ENCODE assay signal across 25 mouse cellular contexts in genomic region chr10:121860924-121861323, GRCm38 (mm10).
DNase-seq lines count a peak whose midpoint lies in the region; ATAC-seq and TF ChIP-seq lines count a peak whose summit lies in the region.
"Had no signal": no experiment of that assay in that cellular context is flagged by ENCODE, and none has a peak within 500 bp of the region (broad histone marks: within the 10 kb centered on the region; RNA-seq: fewer than 3 reads in every experiment).

No protein-coding gene starts in this region.

- H3K27ac ChIP-seq in hindbrain, embryonic 10.5 days: peak overlapping the region; percentile 8; the same call in 1 of the 2 replicates
- H3K27ac ChIP-seq in hindbrain, postnatal 0 days: no peak overlapping the region
- H3K27ac ChIP-seq in midbrain, embryonic 12.5 days (replicated peaks): 0 out of 2 replicates have a peak overlapping the region, but pooled peaks have one; percentile 12
- no peak overlapping the region for H3K27ac ChIP-seq in midbrain, embryonic 11.5 days (ENCODE audit: low read depth, low read length)
- H3K27ac ChIP-seq in hindbrain, embryonic 16.5 days (ENCODE audit: low read depth, low read length): no peak overlapping the region
- H3K27ac ChIP-seq: heart, embryonic 13.5 days; liver, embryonic 14.5 days; lung, embryonic 15.5 days had no signal

- DNase-seq in hindbrain, embryonic 10.5 days (ENCODE audit: low spot score): no peak
- no peak for DNase-seq in hindbrain, postnatal 0 days (ENCODE audit: low spot score)
- no peak for DNase-seq in midbrain, embryonic 11.5 days (ENCODE audit: low spot score, missing footprints)
- peak; percentile 19 for DNase-seq in R1 (ENCODE audit: low read depth, low spot score)
- no peak for DNase-seq in urinary bladder, postnatal 36 days (ENCODE audit: low spot score in 2 of 2)
- DNase-seq: adrenal gland, adult 8-10 months; cerebellum, adult 2 months; cerebellum, postnatal 25 days; gastrocnemius, postnatal 10 days; heart, adult 18-20 months; kidney, adult 18-20 months; kidney, postnatal 14 days; lung, postnatal 4 days; right cerebral cortex, postnatal 14 days; spleen, adult 18-20 months had no signal

- peaks cover 27% of the 10 kb centered on the region for H3K4me1 ChIP-seq in hindbrain, embryonic 10.5 days (replicated peaks)
- H3K4me1 ChIP-seq in hindbrain, postnatal 0 days (ENCODE audit: insufficient read depth, low read length): 0 out of 2 replicates have a peak, but pooled peaks cover 5% of the 10 kb centered on the region
- H3K4me1 ChIP-seq in midbrain, embryonic 12.5 days: peaks cover 20% of the 10 kb centered on the region
- peaks cover 11% of the 10 kb centered on the region for H3K4me1 ChIP-seq in midbrain, embryonic 11.5 days (ENCODE audit: control insufficient read depth, insufficient read depth, low read length)
- H3K4me1 ChIP-seq in hindbrain, embryonic 16.5 days (ENCODE audit: control insufficient read depth, insufficient read depth, low read depth, low read length): peaks cover 18% of the 10 kb centered on the region

- ATAC-seq in hindbrain, postnatal 0 days: no peak
- no peak for ATAC-seq in midbrain, embryonic 12.5 days (ENCODE audit: low FRiP score, low read depth)
- no peak for ATAC-seq in midbrain, embryonic 11.5 days (ENCODE audit: low FRiP score)
- peak; percentile 37; the same call in 1 of the 2 replicates for ATAC-seq in hindbrain, embryonic 16.5 days
- ATAC-seq in granulocyte monocyte progenitor cell, adult 5-6 weeks (replicated peaks; ENCODE audit: poor library complexity, severe bottlenecking): no peak
- ATAC-seq: forebrain, embryonic 16.5 days; inflammation-experienced regulatory T-cells, adult 6 months had no signal

- 0 out of 2 replicates have a peak, but pooled peaks cover under 1% of the 10 kb centered on the region for H3K36me3 ChIP-seq in hindbrain, embryonic 10.5 days
- no peaks in the 10 kb centered on the region for H3K36me3 ChIP-seq in hindbrain, postnatal 0 days (ENCODE audit: insufficient read depth, low read length)
- H3K36me3 ChIP-seq in midbrain, embryonic 12.5 days: no peaks in the 10 kb centered on the region
- no peaks in the 10 kb centered on the region for H3K36me3 ChIP-seq in midbrain, embryonic 11.5 days (ENCODE audit: control insufficient read depth, insufficient read depth, low read length)
- no peaks in the 10 kb centered on the region for H3K36me3 ChIP-seq in hindbrain, embryonic 16.5 days (ENCODE audit: control insufficient read depth, insufficient read depth, low read length)
- H3K36me3 ChIP-seq: heart, embryonic 13.5 days; lung, embryonic 15.5 days had no signal

- no peak for TF ChIP-seq CTCF in hindbrain, postnatal 0 days (IDR thresholded peaks at IDR 0.05; ENCODE audit: low read depth)

- 66% methylated on average over 2 of the region's 2 CpGs for WGBS in hindbrain, embryonic 10.5 days
- 58% methylated on average over 2 of the region's 2 CpGs for WGBS in hindbrain, postnatal 0 days
- WGBS in midbrain, embryonic 12.5 days: 64% methylated on average over 2 of the region's 2 CpGs
- WGBS in midbrain, embryonic 11.5 days: 59% methylated on average over 2 of the region's 2 CpGs
- 52% methylated on average over 2 of the region's 2 CpGs for WGBS in hindbrain, embryonic 16.5 days

- H3K27me3 ChIP-seq in hindbrain, embryonic 10.5 days (ENCODE audit: insufficient read depth, poor library complexity, severe bottlenecking): no peaks in the 10 kb centered on the region
- no peaks in the 10 kb centered on the region for H3K27me3 ChIP-seq in hindbrain, postnatal 0 days (ENCODE audit: insufficient read depth, low read length)
- H3K27me3 ChIP-seq in midbrain, embryonic 12.5 days: no peaks in the 10 kb centered on the region
- no peaks in the 10 kb centered on the region for H3K27me3 ChIP-seq in midbrain, embryonic 11.5 days (ENCODE audit: control insufficient read depth, insufficient read depth, low read length)
- H3K27me3 ChIP-seq in hindbrain, embryonic 16.5 days (replicated peaks; ENCODE audit: control insufficient read depth, insufficient read depth, low read length): no peaks in the 10 kb centered on the region
- H3K27me3 ChIP-seq: heart, embryonic 13.5 days; lung, embryonic 15.5 days had no signal

- H3K9me3 ChIP-seq in hindbrain, embryonic 10.5 days: no peaks in the 10 kb centered on the region
- no peaks in the 10 kb centered on the region for H3K9me3 ChIP-seq in hindbrain, postnatal 0 days (ENCODE audit: low read length)
- no peaks in the 10 kb centered on the region for H3K9me3 ChIP-seq in midbrain, embryonic 12.5 days
- H3K9me3 ChIP-seq in midbrain, embryonic 11.5 days (ENCODE audit: control insufficient read depth, low read length): no peaks in the 10 kb centered on the region
- no peaks in the 10 kb centered on the region for H3K9me3 ChIP-seq in hindbrain, embryonic 16.5 days (ENCODE audit: control insufficient read depth, low read length)
- H3K9me3 ChIP-seq: lung, embryonic 15.5 days had no signal

- H3K4me2 ChIP-seq in hindbrain, postnatal 0 days (ENCODE audit: low read depth, low read length): no peak overlapping the region
- H3K4me2 ChIP-seq in midbrain, embryonic 12.5 days (replicated peaks): no peak overlapping the region
- no peak overlapping the region for H3K4me2 ChIP-seq in midbrain, embryonic 11.5 days
- H3K4me2 ChIP-seq in hindbrain, embryonic 16.5 days (ENCODE audit: low read length): no peak overlapping the region
- H3K4me2 ChIP-seq: heart, embryonic 13.5 days; lung, embryonic 15.5 days had no signal

- H3K9ac ChIP-seq in hindbrain, postnatal 0 days (replicated peaks; ENCODE audit: low read length): no peak overlapping the region
- H3K9ac ChIP-seq in midbrain, embryonic 12.5 days (replicated peaks): no peak overlapping the region
- H3K9ac ChIP-seq in midbrain, embryonic 11.5 days (ENCODE audit: low read length): no peak overlapping the region
- no peak overlapping the region for H3K9ac ChIP-seq in hindbrain, embryonic 16.5 days (ENCODE audit: low read depth, low read length)
- H3K9ac ChIP-seq: liver, embryonic 14.5 days; lung, embryonic 15.5 days had no signal

- no peak overlapping the region for H3K4me3 ChIP-seq in hindbrain, embryonic 10.5 days
- H3K4me3 ChIP-seq in hindbrain, postnatal 0 days (ENCODE audit: low read length): no peak overlapping the region
- H3K4me3 ChIP-seq in midbrain, embryonic 12.5 days: no peak overlapping the region
- no peak overlapping the region for H3K4me3 ChIP-seq in midbrain, embryonic 11.5 days (ENCODE audit: low read depth, low read length)
- H3K4me3 ChIP-seq in hindbrain, embryonic 16.5 days (ENCODE audit: low read length): no peak overlapping the region
- H3K4me3 ChIP-seq: heart, embryonic 13.5 days; layer of hippocampus, adult 2 months; lung, embryonic 15.5 days; myocyte had no signal

Comparison
In these comparisons a context has a peak if more than half of its experiments do, and no peak if none do; other contexts are left out.
1. H3K27ac ChIP-seq: peak in hindbrain, embryonic 10.5 days (single experiment) and midbrain, embryonic 12.5 days (single experiment); none in hindbrain, postnatal 0 days (single experiment), midbrain, embryonic 11.5 days (single experiment) and hindbrain, embryonic 16.5 days (single experiment).